Mouse (Mus musculus) liver (tissue): ENCODE measurements around the gene Tkfc.

Experiments used
- DNase-seq: peaks from one replicate; pipeline ENCODE4 v3.0.0-alpha.2; 2020; ENCODE audit warnings: mixed read lengths

Gene Tkfc

GRCm38 (mm10) chr19:10605293-10605900 lies at the start of gene Tkfc, which contains the start of gene Ddb1:
TSS of gene Tkfc (minus strand) at chr19:10605654.
TSS of gene Ddb1 (plus strand) at chr19:10605327.
- DNase-seq, result peak; percentile 99

GRCm38 (mm10) chr19:10648156-10648555 lies 42.7 kb upstream of the Tkfc start:
- no peak for DNase-seq

- no peak for DNase-seq
These were observed 40.2 kb upstream of the Tkfc start for GRCm38 (mm10) chr19:10645616-10646015.

- no peak for DNase-seq
These were observed 35.3 kb upstream of the Tkfc start for GRCm38 (mm10) chr19:10640589-10641378.

- DNase-seq, result peak; percentile 59
These were observed 34.6 kb upstream of the Tkfc start for GRCm38 (mm10) chr19:10640080-10640479.

GRCm38 (mm10) chr19:10637840-10638239 lies 32.4 kb upstream of the Tkfc start:
- DNase-seq, result no peak

DNA sequence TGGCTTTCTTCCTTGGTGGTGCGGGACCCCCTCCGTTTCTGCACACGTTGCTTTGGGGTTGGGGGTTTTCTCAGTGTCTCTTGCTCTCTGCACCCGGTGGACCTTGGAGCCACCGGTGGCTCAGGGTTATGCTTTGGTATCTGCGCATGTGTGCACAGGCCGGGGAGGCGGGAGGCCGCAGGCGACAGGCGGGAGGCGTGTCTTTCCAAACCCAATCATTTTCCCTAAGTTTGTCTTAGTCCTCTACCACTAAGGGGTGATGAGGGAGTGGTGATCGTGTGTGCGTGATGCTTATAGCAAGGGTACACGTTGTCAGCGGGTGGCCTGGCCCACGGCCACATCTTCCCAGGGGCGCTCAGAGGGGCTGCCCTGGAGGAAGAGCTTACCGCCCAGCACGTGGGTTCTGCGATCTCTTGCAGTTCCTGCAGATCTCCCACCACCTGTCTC lies 29.4 kb upstream of the Tkfc start:
- DNase-seq, result peak; percentile 85

- peak; percentile 78 for DNase-seq
These were observed 28.8 kb upstream of the Tkfc start, which contains the start of gene Vwce for GRCm38 (mm10) chr19:10634106-10634871. TSS of gene Vwce (plus strand) at chr19:10634213.

GRCm38 (mm10) chr19:10608573-10609240 lies 3.3 kb upstream of the Tkfc start:
- DNase-seq, result no peak

DNA sequence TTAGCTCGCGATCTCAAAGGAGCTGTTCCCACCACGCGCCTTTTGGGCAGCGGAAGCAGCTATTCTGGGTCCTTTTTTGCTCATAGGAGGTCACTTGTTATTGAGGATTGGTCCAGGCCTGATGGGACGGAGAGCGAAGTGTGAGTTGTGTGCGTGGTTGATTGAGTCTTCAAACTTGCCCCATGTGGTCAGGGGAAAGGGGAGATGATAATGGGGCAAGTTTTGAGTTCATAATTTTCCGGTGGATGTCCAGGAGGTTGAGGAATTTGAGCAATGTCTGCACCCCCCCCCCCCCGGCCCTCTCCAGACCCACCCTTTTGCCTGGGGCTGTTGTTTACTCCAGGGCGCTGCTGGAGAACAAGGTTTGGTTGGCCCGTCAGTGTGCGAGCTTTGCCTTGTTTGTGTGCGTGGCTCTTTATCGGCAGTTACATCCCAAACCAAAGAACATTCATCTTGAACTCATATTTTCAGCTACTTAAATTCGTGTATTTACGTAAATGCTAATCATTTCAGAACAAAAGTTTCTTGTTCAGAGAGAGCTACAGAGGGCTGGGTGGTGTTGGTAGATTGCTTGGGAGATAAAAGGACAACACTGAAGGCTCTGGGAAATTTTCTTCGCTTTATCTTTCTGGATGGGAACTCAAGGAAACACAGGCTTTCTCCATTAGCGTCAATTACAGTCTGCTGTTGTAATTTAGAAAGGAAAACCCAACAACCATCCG lies 608 bp upstream of the Tkfc start:
- DNase-seq, result peak; percentile 64

GRCm38 (mm10) chr19:10604534-10604933 lies 920 bp downstream of the Tkfc start:
- DNase-seq, result no peak

- no peak for DNase-seq
These were observed 1.6 kb downstream of the Tkfc start for GRCm38 (mm10) chr19:10603660-10604523.

DNA sequence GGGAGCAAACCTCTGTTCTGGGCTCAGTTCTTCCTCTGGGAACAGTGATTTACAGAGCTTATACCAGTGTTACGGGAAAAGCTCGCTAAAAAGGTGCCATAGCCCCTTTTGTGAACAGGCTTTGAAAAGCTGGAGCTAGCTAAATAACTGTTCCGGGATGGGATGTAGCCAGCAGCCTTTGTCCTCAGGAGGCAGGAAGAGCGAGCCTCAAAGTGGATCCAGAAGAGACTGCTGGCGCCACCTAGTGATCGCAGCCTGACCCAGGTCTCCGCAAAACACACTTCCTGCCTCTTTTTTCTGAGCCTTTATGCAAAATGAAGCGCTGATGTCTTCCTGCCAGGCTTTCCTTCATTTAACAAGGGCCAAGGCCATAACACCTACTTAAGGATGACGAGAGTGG lies 2.7 kb downstream of the Tkfc start:
- peak; percentile 90 for DNase-seq

- no peak for DNase-seq
These were observed 3.1 kb downstream of the Tkfc start for GRCm38 (mm10) chr19:10602247-10602769.

DNA sequence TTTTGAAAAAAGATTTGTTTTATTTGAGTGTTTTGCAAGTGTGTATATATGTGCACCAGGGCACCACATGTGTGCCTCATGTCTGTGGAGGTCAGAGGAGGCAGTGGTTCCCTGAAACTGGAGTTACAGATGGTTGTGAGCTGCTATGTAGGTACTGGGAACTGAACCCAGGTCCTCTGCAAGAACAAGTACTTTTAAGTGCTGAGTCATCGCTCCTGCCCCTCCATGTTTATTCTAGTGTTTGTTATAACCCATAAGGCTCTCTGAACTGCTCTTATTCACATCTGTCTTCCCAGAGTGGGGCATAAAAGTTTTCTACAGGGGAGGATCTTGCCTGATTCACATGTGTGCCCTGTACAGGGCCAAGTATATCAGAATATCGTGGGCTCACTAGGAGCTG lies 5.8 kb downstream of the Tkfc start:
- no peak for DNase-seq

- peak; percentile 42 for DNase-seq
These were observed 7.3 kb downstream of the Tkfc start for GRCm38 (mm10) chr19:10598188-10598587.

- no peak for DNase-seq
These were observed 13.6 kb downstream of the Tkfc start for GRCm38 (mm10) chr19:10591659-10592377.

- DNase-seq, result no peak
These were observed 15.2 kb downstream of the Tkfc start for GRCm38 (mm10) chr19:10590301-10590700.

DNA sequence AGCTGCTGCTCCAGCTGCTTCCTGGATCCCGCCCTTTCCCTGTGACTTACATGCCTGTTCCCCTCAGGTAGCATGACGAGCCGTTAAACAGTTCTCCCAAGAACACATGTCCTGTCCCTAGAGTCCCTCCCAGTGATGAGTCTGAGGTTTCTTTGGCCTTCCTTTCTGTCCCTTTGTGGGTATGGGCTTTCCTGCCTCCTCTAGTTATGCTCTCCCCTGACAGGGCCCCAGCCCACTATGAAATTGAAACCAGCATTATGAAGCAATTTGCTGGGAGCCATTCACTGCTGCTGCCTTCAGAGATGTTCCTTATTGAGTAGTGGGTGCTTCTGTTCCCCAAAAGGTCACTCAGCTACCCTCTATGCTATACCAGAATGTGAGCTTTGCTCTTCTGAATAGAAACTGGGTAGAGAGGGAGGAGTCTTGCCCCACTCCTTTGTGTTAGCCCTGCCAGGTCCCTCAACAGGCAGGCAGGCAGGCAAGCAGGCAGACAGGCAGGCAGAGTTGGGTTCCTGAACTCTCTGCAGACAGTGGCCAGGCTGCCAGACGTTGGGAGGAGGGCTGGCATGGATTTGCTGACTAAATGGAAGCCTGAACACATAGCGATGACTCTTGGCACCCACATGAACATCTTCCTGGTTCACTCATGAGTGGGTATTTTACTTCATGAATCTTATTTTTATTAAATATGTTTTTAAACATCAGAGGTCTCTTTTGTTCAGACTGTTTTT lies 16.2 kb downstream of the Tkfc start:
- no peak for DNase-seq
